Mouse (Mus musculus): ENCODE measurements around the gene Tmem60. TPM values are rescaled to one million over a fixed set of nuclear protein-coding genes. Genes with fewer than 3 reads are reported as not detected.

The Tmem60 gene
- polyA plus RNA-seq (2014; fragmentation: Illumina TruSeq; extraction: RNeasy Lipid Tissue Mini Kit (QIAGEN cat#74804); ENCODE audit: low read depth, low replicate concordance): 44.3 TPM

DNA sequence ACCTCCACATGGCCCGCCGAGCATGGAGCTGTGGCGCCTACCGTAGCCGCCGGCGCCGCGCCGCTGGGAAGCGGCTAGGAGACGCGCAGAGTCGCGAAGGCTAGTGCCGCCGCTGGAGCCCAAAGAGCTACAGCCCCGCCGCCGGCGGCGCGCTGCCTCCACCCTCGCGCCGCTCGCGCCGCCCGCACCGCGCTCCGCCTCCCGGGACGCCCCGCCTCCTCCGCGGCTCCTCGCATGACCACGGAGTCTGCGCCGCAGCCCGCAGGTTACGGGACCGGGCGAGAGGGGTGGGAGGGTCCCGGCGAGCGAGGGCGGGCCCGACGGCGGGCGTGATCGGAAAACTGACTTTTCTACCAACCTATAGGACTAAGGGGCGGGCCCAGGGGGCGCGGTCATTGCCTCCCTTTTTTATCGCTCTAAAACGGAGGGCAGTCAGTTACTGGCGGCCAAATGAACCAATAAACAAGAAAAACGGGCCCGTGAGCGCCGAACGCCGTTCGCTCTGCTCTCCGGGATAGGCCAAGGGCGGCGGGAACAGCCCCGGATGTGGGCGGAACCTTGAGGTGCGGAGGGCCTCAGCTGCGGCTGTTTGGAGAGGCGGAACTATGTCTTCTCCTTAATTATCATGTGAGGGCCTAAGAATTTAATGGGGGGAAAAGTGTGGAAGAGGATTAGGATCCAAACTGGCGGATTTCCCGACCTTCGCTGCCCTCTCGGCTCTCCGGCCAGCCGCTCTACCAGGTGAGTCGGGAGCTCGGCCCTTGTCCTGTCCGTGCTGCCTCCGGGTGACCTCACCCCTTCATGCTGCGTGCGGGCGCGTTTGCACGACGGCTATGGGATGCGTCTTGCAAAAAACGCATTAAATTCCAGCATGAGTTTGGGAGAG, at the start of gene Tmem60, which contains the start of gene Phtf2:
Gene Tmem60, plus strand, starts transcription at position 277 of the 886 bp plus-strand sequence.
Gene Phtf2, minus strand, starts transcription at position 210 of the 886 bp plus-strand sequence.

Other genes with a start within 250 kb of the Tmem60 start
- 22.2 TPM for gene Phtf2, start 67 bp upstream of the Tmem60 start, polyA plus RNA-seq (2014; fragmentation: Illumina TruSeq; extraction: RNeasy Lipid Tissue Mini Kit (QIAGEN cat#74804); ENCODE audit: low read depth, low replicate concordance)
- gene Rsbn1l, start 74.2 kb downstream of the Tmem60 start, polyA plus RNA-seq (2014; fragmentation: Illumina TruSeq; extraction: RNeasy Lipid Tissue Mini Kit (QIAGEN cat#74804); ENCODE audit: low read depth, low replicate concordance): 31.7 TPM
- 82.1 TPM for gene Ptpn12, start 173.7 kb downstream of the Tmem60 start, polyA plus RNA-seq (2014; fragmentation: Illumina TruSeq; extraction: RNeasy Lipid Tissue Mini Kit (QIAGEN cat#74804); ENCODE audit: low read depth, low replicate concordance)